Mouse (Mus musculus): ENCODE data around the gene Metrn.

Gene Metrn

DNA sequence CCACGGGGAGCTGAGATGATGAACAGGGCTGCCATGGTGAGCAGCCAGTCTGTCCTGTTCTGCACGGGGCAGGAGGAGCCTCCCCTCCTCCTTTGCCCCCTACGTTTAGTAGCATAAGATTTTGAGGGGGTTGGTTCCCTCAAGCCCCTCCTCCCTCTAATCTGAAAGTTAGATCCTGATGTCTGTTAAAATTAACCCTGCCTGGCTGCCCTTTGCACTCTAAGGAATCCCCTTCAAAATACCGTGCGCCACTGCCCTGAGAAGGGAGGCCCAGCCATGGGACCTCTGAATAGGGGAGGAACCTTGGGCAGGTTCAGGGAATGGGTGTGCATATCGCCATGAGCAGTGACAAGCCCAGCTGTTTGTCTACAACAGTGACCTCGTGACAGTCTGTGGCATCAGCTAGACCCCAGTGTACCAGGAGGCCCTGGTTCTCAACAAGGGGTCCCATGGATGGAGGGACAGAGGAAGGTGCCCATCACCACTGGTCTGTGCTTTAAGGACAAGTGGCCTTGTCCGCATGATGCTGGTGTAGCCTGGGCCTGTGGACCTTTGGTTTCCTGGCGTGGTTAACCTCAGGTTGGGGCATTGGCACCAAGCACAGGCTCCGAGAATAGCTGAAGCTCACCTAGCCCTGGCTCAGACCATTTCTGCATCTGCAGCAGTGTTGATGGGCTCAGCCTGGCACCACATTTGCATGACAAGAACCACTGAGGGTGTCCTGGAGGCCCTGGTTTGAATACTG, 21.4 kb downstream of the Metrn start:
- no peak for DNase-seq (ENCODE audit: extremely low spot score)

DNA sequence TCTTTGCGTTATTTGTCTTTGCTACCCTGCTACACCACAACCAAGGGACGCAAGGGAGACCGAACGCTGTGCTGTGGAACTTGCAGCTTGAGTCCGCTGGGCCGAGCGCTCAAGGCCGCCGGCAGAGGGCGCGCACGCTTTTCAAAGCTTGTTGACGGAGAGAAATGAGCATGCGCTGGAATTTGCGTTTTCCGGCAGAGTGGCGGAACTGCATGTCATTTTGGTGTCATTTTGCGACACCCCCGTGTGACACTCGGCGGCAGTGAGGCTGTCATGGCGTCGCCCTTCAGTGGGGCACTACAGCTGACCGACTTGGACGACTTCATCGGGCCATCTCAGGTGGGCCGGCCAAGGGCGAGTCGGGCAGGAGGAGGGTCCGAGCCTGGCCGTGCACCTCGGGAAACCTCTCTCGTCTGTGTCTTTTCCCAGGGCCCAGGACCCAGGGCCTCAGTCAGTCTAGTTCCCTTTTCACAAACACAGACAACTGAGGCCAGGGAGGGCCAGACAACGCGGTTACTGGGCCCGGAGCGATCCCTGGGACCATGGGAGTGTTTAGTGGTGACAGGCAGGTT, 23.3 kb downstream of the Metrn start, which contains the start of gene Narfl:
Narfl (plus strand) TSS at position 228 of the 572 bp plus-strand sequence.
- peak; percentile 98 for DNase-seq (ENCODE audit: extremely low spot score)

GRCm38 (mm10) chr17:25769331-25769730, 27.6 kb downstream of the Metrn start:
- DNase-seq (ENCODE audit: extremely low spot score), result no peak

- DNase-seq (ENCODE audit: extremely low spot score), result no peak
Measured at GRCm38 (mm10) chr17:25765886-25766285, 31.1 kb downstream of the Metrn start.

DNA sequence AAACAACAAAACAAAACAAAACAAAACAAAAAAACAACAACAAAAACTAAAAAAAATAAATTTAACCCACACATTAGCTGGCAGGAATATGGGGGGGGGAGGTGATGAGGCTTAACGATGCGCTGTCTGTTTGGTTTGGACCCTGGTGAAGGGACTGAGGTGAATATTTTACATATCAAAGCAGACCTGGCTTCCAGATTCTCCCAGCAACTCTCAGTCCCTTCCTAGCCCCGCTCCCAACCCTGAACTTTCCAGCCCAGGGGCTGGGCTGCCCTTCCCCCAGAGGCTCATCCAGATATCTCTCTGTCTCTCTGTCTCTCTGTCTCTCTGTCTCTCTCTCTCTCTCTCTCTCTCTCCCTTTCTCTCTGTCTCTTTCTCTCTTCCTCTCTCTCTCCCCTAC, 34.3 kb downstream of the Metrn start:
- no peak for DNase-seq (ENCODE audit: extremely low spot score)

GRCm38 (mm10) chr17:25761561-25761970, 35.4 kb downstream of the Metrn start:
- no peak for DNase-seq (ENCODE audit: extremely low spot score)

DNA sequence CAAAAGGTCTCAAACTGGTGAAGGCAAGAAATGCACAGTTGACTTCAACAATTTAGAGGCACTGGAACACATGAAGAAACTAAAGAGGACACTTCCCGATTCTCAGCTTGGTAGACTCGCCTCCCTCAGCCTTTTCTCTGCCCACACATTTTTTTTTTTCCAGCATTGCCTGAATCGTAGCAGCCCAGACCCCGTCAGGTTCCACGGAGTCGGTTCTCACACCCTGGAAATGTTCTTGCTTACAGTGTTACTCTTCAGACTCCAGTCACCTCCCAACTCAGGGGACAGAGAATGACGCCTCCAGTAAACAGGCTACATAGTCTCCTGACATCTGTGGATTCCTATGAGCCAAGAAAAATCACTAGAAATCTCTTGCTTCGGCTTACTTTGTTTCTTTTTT, 36.8 kb downstream of the Metrn start:
- no peak for DNase-seq (ENCODE audit: extremely low spot score)

DNA sequence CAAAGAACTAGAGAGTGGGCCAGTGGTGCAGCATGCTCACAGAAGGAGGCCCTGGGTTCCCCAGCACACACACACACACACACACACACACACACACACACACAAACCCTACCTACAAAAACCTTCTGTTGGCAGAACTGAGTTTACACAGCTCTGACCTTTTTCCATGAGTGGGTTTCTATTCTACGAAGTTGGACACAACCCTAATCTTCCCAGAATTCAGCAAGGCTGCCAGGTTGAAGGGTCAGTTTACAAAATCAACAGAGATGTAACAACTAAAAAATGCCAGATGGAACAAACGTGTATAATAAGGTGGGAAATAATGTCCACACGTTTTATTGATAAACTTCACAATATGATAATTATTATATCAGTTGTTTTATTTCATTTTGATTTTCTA, 39.2 kb downstream of the Metrn start:
- DNase-seq (ENCODE audit: extremely low spot score), result no peak

DNA sequence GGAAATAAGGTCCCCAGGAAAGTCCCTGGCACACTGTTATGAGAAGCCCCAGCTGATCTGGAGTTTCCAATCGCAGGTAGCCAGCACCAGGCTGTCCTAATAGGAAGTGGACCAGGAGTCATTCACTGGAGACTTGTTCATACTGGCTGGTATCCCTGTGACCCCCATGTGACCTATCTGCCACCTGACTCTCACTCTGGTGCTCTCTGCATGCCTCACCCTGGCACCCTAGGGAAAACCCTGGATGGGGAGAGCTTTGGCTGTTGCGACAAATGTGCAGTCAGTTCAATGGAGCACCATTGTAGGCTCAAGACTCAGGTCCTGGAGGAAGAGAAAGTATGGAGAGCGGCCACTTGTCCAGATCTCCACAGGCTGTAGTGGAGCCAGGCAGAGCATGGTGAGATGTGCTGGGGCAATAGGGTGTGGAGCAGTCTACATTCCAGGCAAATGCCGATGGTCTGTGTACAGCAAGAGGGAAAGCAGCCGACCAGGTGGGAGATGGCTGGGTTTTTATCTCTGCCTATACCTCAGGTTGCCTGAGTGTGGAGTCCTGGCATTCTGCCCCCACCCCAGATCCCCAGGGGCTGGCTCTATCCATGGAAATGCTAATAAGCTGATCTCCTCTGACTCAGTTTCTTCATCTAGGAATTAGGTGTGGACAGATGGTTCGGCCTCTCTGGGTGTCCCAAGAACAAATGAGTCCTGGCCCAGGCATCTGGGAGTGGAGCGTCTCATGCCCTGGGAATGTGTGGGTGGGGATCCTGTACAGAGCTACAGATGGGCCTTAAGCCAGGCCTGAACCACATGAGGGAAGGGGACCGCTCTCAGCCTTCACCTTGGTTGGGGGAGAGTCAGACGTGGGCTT, 40.3 kb downstream of the Metrn start:
- DNase-seq (ENCODE audit: extremely low spot score), result no peak

- no peak for DNase-seq (ENCODE audit: extremely low spot score)
Measured at GRCm38 (mm10) chr17:25755627-25756377, 41.1 kb downstream of the Metrn start.

DNA sequence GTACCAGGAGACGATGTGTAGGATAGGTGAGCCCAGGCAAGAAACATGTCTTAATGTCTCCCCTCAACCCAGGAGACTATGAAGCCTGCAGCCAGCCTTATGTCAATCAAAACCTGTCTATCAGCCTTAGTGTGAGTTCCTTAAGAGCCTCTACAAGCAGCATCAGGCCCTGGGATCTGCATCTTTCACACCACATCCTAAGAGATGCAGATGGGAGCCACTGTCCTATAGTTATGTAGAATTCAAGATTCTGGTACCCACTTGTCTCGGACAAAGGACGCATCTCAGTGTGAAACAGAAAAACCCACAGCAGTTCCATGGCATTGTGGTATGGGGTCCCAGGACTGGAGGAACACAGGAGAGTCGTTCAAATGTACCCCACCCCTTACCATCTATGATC, 41.9 kb downstream of the Metrn start:
- no peak for DNase-seq (ENCODE audit: extremely low spot score)

DNA sequence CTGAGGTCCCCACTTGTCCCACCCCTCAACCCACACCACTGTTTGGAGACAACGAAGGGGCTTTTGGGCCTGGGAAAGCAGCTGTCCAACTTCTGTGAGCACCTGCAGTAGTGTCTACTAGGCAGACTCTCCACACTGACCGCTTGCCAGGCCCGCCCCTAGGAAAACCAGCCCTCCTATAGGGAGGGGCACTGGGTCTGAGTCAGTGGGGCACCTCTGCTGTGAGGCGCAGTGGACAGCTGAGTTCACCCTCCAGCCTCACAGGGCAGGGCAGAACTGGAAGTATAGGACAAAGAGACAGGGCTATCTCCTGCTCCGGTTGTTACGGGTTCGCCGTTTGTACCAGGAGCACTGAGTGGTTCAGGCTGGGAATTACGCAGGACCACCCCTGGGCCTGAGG, 42.7 kb downstream of the Metrn start, which contains the start of gene Msln:
Msln (minus strand) TSS at position 138 of the 400 bp plus-strand sequence.
- DNase-seq (ENCODE audit: extremely low spot score), result no peak

DNA sequence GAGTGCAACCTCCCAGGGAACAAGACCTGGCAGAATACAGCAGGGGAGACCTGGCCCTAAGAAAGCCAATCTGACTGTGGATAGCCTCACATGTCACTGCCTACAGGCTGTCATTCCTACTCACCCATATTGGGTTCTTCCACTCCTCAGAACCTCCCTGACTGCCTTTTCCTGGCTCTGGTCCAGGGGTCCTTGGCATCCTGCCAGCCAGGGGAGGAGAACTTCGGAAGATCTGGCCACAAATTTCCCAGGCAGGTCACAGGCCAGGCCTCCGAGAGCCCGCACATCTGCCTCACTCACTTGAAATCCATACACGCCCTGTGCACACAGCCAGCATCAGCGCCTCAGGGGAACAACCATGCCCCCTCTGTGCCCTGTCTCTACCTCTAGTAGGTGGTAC, 45.5 kb downstream of the Metrn start:
- DNase-seq (ENCODE audit: extremely low spot score), result no peak

- no peak for DNase-seq (ENCODE audit: extremely low spot score)
Measured at GRCm38 (mm10) chr17:25749314-25749713, 47.6 kb downstream of the Metrn start.

- DNase-seq (ENCODE audit: extremely low spot score), result no peak
Measured at GRCm38 (mm10) chr17:25748238-25748637, 48.7 kb downstream of the Metrn start.

- DNase-seq (ENCODE audit: extremely low spot score), result no peak
Measured at GRCm38 (mm10) chr17:25744311-25744710, 52.6 kb downstream of the Metrn start.

- DNase-seq (ENCODE audit: extremely low spot score), result no peak
Measured at GRCm38 (mm10) chr17:25743831-25744230, 53.1 kb downstream of the Metrn start.
